Mouse (Mus musculus) olfactory bulb, adult 2 months (tissue): ENCODE measurements at regions not wholly inside any gene's neighbourhood (a gene's known extent, or its start where the extent isn't known, plus 50 kb on each side); places are given as distances from the start of the nearest gene placed in this dataset.

ENCODE experiments used
- CTCF ChIP-seq: fragments of 200-500 bp; IDR thresholded peaks from 2 replicates; pipeline ENCODE4 v1.5.1; 2012; ENCODE audit warnings: low read depth, mild to moderate bottlenecking, low read length, moderate library complexity; ENCODE audit not compliant: insufficient read depth
- POLR2A ChIP-seq: fragments of 200-500 bp; IDR thresholded peaks from 2 replicates; pipeline ENCODE4 v1.6.1; 2012; ENCODE audit warnings: mild to moderate bottlenecking, low read depth, low read length, moderate library complexity; ENCODE audit not compliant: insufficient read depth

DNA sequence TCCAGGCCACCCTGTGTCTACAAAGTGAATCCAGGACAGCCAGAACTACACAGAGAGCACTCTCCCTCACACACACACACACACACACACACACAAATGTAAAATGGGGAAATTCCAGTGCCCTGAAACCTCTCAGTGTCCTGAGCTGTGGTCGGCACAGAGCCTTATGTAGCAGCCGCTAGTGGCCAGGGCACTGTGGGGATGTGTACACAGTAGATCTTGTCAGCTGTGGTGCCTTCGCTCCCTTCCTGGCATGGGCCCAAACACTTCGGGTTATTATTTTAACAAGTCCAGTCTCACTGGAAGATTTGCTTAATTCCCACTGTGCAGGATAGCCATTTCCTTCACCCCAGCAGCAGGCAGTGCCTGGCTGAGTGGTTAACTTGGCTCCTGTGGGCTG lies 81.5 kb downstream of the Ephb3 start:
- TF ChIP-seq CTCF (no peak), POLR2A (no peak)
